Mouse (Mus musculus): ENCODE data around the gene Pim3.

The Pim3 gene

GRCm38 (mm10) chr15:88848661-88849060 lies 13.3 kb upstream of the Pim3 start:
- DNase-seq (ENCODE audit: low read depth, low spot score) = no peak
- Histone ChIP-seq H3K36me3 (ENCODE audit: control insufficient read depth, insufficient read depth, low read length, poor library complexity, severe bottlenecking) (no peaks in the 10 kb centered on the region), H3K27me3 (ENCODE audit: control insufficient read depth, insufficient read depth, low read length, poor library complexity, severe bottlenecking) (no peaks in the 10 kb centered on the region)

- DNase-seq (ENCODE audit: low read depth, low spot score) = no peak
- no peaks in the 10 kb centered on the region for H3K36me3 ChIP-seq (ENCODE audit: control insufficient read depth, insufficient read depth, low read length, poor library complexity, severe bottlenecking)
- H3K27me3 ChIP-seq (ENCODE audit: control insufficient read depth, insufficient read depth, low read length, poor library complexity, severe bottlenecking) = no peaks in the 10 kb centered on the region
These were observed 12.4 kb upstream of the Pim3 start for GRCm38 (mm10) chr15:88849621-88850020.

DNA sequence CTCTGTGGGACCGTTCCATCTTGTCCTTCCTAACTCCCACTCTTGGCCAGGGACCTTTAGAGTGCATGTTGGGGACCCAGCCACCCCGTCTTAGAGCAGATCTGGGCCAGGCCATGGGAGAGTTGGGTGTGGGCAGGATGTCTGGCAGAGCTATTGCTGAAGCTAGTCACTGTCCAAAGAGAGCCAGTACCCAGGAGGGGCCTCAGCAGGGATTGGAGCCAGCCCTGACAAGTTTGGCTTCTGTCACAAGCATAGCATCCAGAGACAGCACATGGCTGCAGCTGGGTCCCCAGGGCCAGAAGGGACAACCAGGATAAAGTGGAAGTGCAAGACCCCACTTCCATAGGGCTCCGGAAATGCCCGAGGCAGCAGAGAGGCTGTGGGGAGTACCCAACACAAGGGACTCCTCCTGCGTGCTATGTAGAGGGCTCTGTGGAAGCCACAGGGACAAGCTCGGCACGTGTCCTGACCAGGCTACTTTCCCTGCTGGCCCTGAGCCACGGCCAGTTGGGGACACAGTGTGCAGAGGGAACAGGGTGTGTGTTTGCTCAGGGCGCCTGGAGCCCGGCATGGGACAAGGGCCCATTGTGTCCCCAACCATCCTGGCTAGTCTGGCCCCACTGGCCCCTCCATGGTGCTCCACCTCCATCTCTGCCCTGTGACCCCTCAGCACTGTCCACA lies 11.7 kb upstream of the Pim3 start:
- no peak for DNase-seq (ENCODE audit: low read depth, low spot score)
- H3K27me3 ChIP-seq (ENCODE audit: control insufficient read depth, insufficient read depth, low read length, poor library complexity, severe bottlenecking) = no peaks in the 10 kb centered on the region
- no peaks in the 10 kb centered on the region for H3K36me3 ChIP-seq (ENCODE audit: control insufficient read depth, insufficient read depth, low read length, poor library complexity, severe bottlenecking)

GRCm38 (mm10) chr15:88851076-88851475 lies 10.9 kb upstream of the Pim3 start:
- Histone ChIP-seq H3K36me3 (ENCODE audit: control insufficient read depth, insufficient read depth, low read length, poor library complexity, severe bottlenecking) (no peaks in the 10 kb centered on the region), H3K27me3 (ENCODE audit: control insufficient read depth, insufficient read depth, low read length, poor library complexity, severe bottlenecking) (no peaks in the 10 kb centered on the region)
- no peak for DNase-seq (ENCODE audit: low read depth, low spot score)

GRCm38 (mm10) chr15:88851507-88852149 lies 10.4 kb upstream of the Pim3 start:
- H3K36me3 ChIP-seq (ENCODE audit: control insufficient read depth, insufficient read depth, low read length, poor library complexity, severe bottlenecking) = no peaks in the 10 kb centered on the region
- H3K27me3 ChIP-seq (ENCODE audit: control insufficient read depth, insufficient read depth, low read length, poor library complexity, severe bottlenecking) = no peaks in the 10 kb centered on the region
- no peak for DNase-seq (ENCODE audit: low read depth, low spot score)

- H3K27me3 ChIP-seq (ENCODE audit: control insufficient read depth, insufficient read depth, low read length, poor library complexity, severe bottlenecking) = no peaks in the 10 kb centered on the region
- no peak for DNase-seq (ENCODE audit: low read depth, low spot score)
These were observed 8.9 kb upstream of the Pim3 start for GRCm38 (mm10) chr15:88853106-88853505.

GRCm38 (mm10) chr15:88854119-88854968 lies 7.6 kb upstream of the Pim3 start:
- H3K27me3 ChIP-seq (ENCODE audit: control insufficient read depth, insufficient read depth, low read length, poor library complexity, severe bottlenecking) = no peaks in the 10 kb centered on the region
- no peaks in the 10 kb centered on the region for H3K36me3 ChIP-seq (ENCODE audit: control insufficient read depth, insufficient read depth, low read length, poor library complexity, severe bottlenecking)
- DNase-seq (ENCODE audit: low read depth, low spot score) = no peak

More at GRCm38 (mm10) chr15:88853106-88853505, 8.9 kb upstream of the Pim3 start:
- H3K36me3 ChIP-seq (ENCODE audit: control insufficient read depth, insufficient read depth, low read length, poor library complexity, severe bottlenecking) = no peaks in the 10 kb centered on the region

GRCm38 (mm10) chr15:88854969-88855830 lies 6.8 kb upstream of the Pim3 start:
- Histone ChIP-seq H3K36me3 (ENCODE audit: control insufficient read depth, insufficient read depth, low read length, poor library complexity, severe bottlenecking) (no peaks in the 10 kb centered on the region), H3K27me3 (ENCODE audit: control insufficient read depth, insufficient read depth, low read length, poor library complexity, severe bottlenecking) (no peaks in the 10 kb centered on the region)
- DNase-seq (ENCODE audit: low read depth, low spot score) = no peak

DNA sequence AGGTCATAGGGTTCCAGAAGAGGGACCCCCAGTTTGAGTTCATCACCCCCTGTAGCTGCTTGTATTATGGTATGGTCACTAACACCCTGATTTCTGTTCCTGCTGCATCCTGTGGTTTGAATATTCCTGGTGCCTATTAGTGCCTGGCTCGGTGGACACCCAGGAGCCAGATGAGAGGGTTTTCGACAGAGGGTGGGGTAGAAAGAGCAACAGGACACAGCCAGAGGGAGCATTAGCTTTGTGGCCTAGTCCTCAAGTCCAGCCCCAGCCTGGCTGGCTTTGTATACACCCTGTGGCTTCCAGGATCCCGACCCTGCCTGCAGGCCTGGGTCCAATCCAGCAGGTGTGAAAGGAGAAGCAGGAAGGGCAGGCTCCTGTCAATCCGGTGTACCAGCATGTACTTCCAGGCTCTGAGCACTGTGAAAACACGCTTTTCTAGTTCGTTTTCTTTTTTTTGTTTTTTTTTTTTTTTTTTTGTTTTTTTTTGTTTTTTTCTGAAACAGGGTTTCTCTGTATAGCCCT lies 6.0 kb upstream of the Pim3 start:
- DNase-seq (ENCODE audit: low read depth, low spot score) = no peak
- no peaks in the 10 kb centered on the region for H3K36me3 ChIP-seq (ENCODE audit: control insufficient read depth, insufficient read depth, low read length, poor library complexity, severe bottlenecking)

DNA sequence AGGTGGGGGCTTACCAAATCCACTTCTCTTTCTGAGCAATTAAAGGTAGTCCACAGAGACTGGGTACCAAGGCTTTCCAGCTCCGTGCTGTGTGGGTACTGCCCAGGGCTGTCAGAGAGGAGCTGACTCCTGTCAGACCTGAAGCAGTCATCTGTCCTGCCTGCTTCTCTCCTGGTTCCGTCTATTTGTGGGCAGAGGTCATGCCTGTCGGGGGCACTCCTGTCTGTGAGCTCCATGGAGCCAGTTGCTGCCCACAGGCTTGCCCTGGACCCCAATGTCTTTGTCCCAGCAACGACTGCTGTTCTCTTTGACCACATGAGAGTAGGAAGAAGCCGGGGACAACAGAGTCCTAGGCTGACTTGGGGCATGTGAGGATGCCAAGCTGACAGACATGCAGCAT lies 5.4 kb upstream of the Pim3 start:
- DNase-seq (ENCODE audit: low read depth, low spot score) = no peak
- H3K36me3 ChIP-seq (ENCODE audit: control insufficient read depth, insufficient read depth, low read length, poor library complexity, severe bottlenecking) = no peaks in the 10 kb centered on the region
- no peaks in the 10 kb centered on the region for H3K27me3 ChIP-seq (ENCODE audit: control insufficient read depth, insufficient read depth, low read length, poor library complexity, severe bottlenecking)

More for the DNA sequence above, 6.0 kb upstream of the Pim3 start:
- H3K27me3 ChIP-seq (ENCODE audit: control insufficient read depth, insufficient read depth, low read length, poor library complexity, severe bottlenecking) = no peaks in the 10 kb centered on the region

GRCm38 (mm10) chr15:88857361-88857760 lies 4.6 kb upstream of the Pim3 start:
- Histone ChIP-seq H3K36me3 (ENCODE audit: control insufficient read depth, insufficient read depth, low read length, poor library complexity, severe bottlenecking) (no peaks in the 10 kb centered on the region), H3K27me3 (ENCODE audit: control insufficient read depth, insufficient read depth, low read length, poor library complexity, severe bottlenecking) (no peaks in the 10 kb centered on the region)
- no peak for DNase-seq (ENCODE audit: low read depth, low spot score)

DNA sequence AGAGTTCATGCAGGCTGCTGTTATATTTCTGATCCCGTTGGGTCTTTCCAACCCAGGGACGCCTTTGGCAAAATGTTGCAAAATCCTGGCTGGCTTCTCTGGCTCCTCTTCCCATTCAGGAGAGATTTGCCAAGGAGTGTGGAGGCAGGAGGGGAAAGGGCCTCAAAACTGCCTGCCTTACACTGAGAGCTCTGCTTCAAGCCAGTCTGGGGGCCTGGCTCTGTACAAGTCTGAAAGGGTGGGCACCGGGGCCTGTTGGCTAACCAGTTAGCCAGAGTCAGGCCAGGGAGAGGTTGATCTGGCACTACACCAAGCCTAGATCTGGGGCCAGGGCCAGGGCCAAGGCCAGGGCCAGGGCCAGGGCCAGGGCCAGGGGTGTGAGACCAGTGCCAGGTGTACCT lies 3.8 kb upstream of the Pim3 start:
- no peak for DNase-seq (ENCODE audit: low read depth, low spot score)
- no peaks in the 10 kb centered on the region for H3K27me3 ChIP-seq (ENCODE audit: control insufficient read depth, insufficient read depth, low read length, poor library complexity, severe bottlenecking)
- no peaks in the 10 kb centered on the region for H3K36me3 ChIP-seq (ENCODE audit: control insufficient read depth, insufficient read depth, low read length, poor library complexity, severe bottlenecking)

- H3K36me3 ChIP-seq (ENCODE audit: control insufficient read depth, insufficient read depth, low read length, poor library complexity, severe bottlenecking) = no peaks in the 10 kb centered on the region
- no peaks in the 10 kb centered on the region for H3K27me3 ChIP-seq (ENCODE audit: control insufficient read depth, insufficient read depth, low read length, poor library complexity, severe bottlenecking)
- no peak for DNase-seq (ENCODE audit: low read depth, low spot score)
These were observed 3.3 kb upstream of the Pim3 start for GRCm38 (mm10) chr15:88858707-88859106.

Measured in splenic B cell, adult 2 months (primary cell).